Mouse (Mus musculus) olfactory bulb, adult 2 months (tissue): ENCODE data around the gene Tlr7.

Experiments
- CTCF ChIP-seq: fragments of 200-500 bp; IDR thresholded peaks from 2 replicates; pipeline ENCODE4 v1.5.1; 2012; ENCODE audit warnings: low read depth, mild to moderate bottlenecking, low read length, moderate library complexity; ENCODE audit not compliant: insufficient read depth
- POLR2A ChIP-seq: fragments of 200-500 bp; IDR thresholded peaks from 2 replicates; pipeline ENCODE4 v1.6.1; 2012; ENCODE audit warnings: mild to moderate bottlenecking, low read depth, low read length, moderate library complexity; ENCODE audit not compliant: insufficient read depth

DNA sequence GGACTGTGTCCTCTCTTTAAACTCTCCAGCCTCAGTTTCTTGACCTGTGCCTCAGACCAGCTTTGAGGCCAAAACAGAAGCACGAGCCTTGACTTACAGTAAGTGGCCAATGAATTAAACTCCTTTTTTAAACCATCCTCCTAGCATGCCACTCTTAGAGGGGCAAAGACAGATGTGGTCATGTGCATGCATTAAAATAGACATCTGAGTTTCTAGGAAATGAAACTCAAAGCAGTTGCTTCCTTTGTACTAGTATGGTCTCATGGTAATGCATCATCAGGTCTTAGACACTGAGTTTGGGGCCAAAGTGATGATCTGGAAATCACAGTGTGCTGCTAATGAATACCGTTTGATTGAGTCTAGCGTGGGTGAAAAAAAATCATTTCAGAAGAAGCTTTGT is 1.8 kb downstream of the Tlr7 start:
- no peak for TF ChIP-seq POLR2A
- no peak for TF ChIP-seq CTCF
